Mouse (Mus musculus): ENCODE measurements at regions not wholly inside any gene's neighbourhood (a gene's known extent, or its start where the extent isn't known, plus 50 kb on each side); places are given as distances from the start of the nearest gene placed in this dataset.

- no peak overlapping the region for H3K9ac ChIP-seq (ENCODE audit: insufficient read depth, low read depth, low read length, poor library complexity, severe bottlenecking)
- H3K36me3 ChIP-seq (ENCODE audit: control insufficient read depth, insufficient read depth, low read length, poor library complexity, severe bottlenecking), result no peaks in the 10 kb centered on the region
- H3K27ac ChIP-seq (ENCODE audit: insufficient read depth, low read depth, low read length, poor library complexity, severe bottlenecking), result no peak overlapping the region; the same call in 1 of the 2 replicates
- no peaks in the 10 kb centered on the region for H3K9me3 ChIP-seq (ENCODE audit: control insufficient read depth, insufficient read depth, low read depth, low read length)
- no peaks in the 10 kb centered on the region for H3K4me1 ChIP-seq (ENCODE audit: control insufficient read depth in 2 of 2, insufficient read depth in 2 of 2, low read length in 2 of 2, poor library complexity in 1 of 2)
- H3K4me3 ChIP-seq (ENCODE audit: insufficient read depth in 1 of 2, low read depth in 1 of 2, low read length in 2 of 2, poor library complexity in 1 of 2, severe bottlenecking in 1 of 2), result no peak overlapping the region
- in situ Hi-C loops (cut with MboI; ENCODE audit: low sequenced_read_pairs in 2 of 2, unreplicated experiment in 2 of 2), result no loop called here
- TF ChIP-seq ZC3H11A (IDR thresholded peaks at IDR 0.05; ENCODE audit: borderline replicate concordance, low read depth, low read length), result no peak
- TF ChIP-seq MAFK (IDR thresholded peaks at IDR 0.05; ENCODE audit: insufficient read depth, low read depth, low read length), result no peak
- no peak for TF ChIP-seq ZNF384 (IDR thresholded peaks at IDR 0.05; ENCODE audit: low read depth, low read length)
- no peak for TF ChIP-seq CHD2 (IDR thresholded peaks at IDR 0.05; ENCODE audit: low read depth, low read length)
- no peak for TF ChIP-seq HCFC1 (IDR thresholded peaks at IDR 0.05; ENCODE audit: borderline replicate concordance, insufficient read depth, low read length)
- DNase-seq (ENCODE audit: low read depth, low spot score), result no peak
Observed at GRCm38 (mm10) chr13:48436659-48437345, 76.4 kb downstream of the Zfp169 start.

All from ES-E14 (cell line).